Mouse (Mus musculus): ENCODE data around the gene Pramef20.

DNA sequence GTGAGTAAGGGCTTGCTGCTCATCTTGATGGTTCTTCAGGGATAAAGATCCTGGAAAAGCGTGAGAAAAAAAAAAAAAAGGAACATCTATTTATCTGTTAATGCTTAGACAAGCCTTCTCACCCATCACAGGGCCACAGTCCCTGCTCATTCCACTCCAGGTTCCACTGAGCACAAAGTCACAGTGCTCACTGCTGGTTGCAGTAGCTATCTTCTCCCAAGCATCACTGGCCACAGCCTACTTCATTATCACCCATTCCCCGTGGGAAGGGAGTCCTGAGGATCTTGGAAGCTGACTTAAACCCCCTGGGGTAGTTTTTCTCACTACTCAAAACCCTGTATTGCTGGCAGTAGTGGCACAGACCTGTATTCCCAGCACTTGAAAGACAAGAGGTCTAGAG is at the start of gene Pramef20:
- no peak for TF ChIP-seq CTCF (IDR thresholded peaks at IDR 0.05; ENCODE audit: low read depth)
- no peak for TF ChIP-seq EP300 (optimal IDR thresholded peaks at IDR 0.05)
